Mouse (Mus musculus): ENCODE measurements around the gene Rnf4.

GRCm38 (mm10) chr5:34360261-34360660 lies 24.2 kb downstream of the Rnf4 start:
- TF ChIP-seq CTCF (conservative IDR thresholded peaks at IDR 0.05; ENCODE audit: insufficient read depth, insufficient read length, low read depth, low read length): no peak
- no peak for TF ChIP-seq POLR2A (IDR thresholded peaks at IDR 0.05; ENCODE audit: low read depth, low read length)
